ENCODE assay signal across 8 mouse cellular contexts in the genomic region with DNA sequence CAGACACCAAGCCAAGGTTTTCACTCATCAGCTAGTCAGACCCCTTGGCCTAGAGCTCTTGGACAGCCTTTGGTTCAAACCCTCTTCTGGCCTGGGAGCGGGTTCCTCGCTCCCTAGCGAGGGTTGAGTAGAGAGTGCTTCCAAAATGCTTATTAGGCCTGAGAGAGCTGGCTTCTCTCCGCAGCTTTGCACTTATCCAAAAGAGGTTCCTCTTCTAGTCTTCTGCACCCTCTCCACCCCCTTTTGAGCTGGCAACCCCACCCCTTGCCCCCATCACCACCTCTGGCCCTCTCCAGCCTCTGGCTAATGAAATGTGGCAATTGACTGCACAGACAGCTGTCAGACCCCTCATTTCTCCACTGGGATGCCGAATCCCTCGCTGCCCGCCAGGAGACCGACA. TPM values are rescaled to one million over a fixed set of nuclear protein-coding genes. Genes with fewer than 3 reads are reported as not detected.
A peak's percentile ranks its signal among the peaks of the same experiment; 100 is the strongest.
DNase-seq lines count a peak whose midpoint lies in the region; ATAC-seq and TF ChIP-seq lines count a peak whose summit lies in the region.
"Had no signal": no experiment of that assay in that cellular context is flagged by ENCODE, and none has a peak within 500 bp of the region (broad histone marks: within the 10 kb centered on the region; RNA-seq: fewer than 3 reads in every experiment).

A gene (plus strand): TSS at position 301 of the 400 bp plus-strand sequence.

- no peaks in the 10 kb centered on the region for H3K36me3 ChIP-seq in lung, embryonic 14.5 days (ENCODE audit: insufficient read depth)
- no peaks in the 10 kb centered on the region for H3K36me3 ChIP-seq in forebrain, embryonic 12.5 days (replicated peaks)
- no peaks in the 10 kb centered on the region for H3K36me3 ChIP-seq in limb, embryonic 13.5 days
- H3K36me3 ChIP-seq in small intestine, adult 2 months (ENCODE audit: control insufficient read depth, insufficient read depth, low read length): no peaks in the 10 kb centered on the region

- peaks cover 3% of the 10 kb centered on the region; the same call in 1 of the 2 replicates for H3K4me1 ChIP-seq in lung, embryonic 14.5 days (ENCODE audit: insufficient read depth)
- H3K4me1 ChIP-seq in forebrain, embryonic 12.5 days: peaks cover 81% of the 10 kb centered on the region
- peaks cover 48% of the 10 kb centered on the region for H3K4me1 ChIP-seq in limb, embryonic 13.5 days
- H3K4me1 ChIP-seq in small intestine, adult 2 months (ENCODE audit: control insufficient read depth, insufficient read depth, insufficient read length, low read length): peaks cover 16% of the 10 kb centered on the region

- H3K27me3 ChIP-seq in lung, embryonic 14.5 days (ENCODE audit: insufficient read depth, low read length): peaks cover 99% of the 10 kb centered on the region
- H3K27me3 ChIP-seq in forebrain, embryonic 12.5 days: peaks cover 98% of the 10 kb centered on the region
- H3K27me3 ChIP-seq in limb, embryonic 13.5 days: peaks cover 98% of the 10 kb centered on the region
- H3K27me3 ChIP-seq in small intestine, adult 2 months (ENCODE audit: control insufficient read depth, insufficient read depth, low read length): peaks cover 55% of the 10 kb centered on the region

- peak within 1 kb of the TSS; percentile 44 for H3K4me3 ChIP-seq in lung, embryonic 14.5 days (ENCODE audit: low read depth, low read length)
- H3K4me3 ChIP-seq in forebrain, embryonic 12.5 days (replicated peaks): peak within 1 kb of the TSS; percentile 47
- peak within 1 kb of the TSS; percentile 46 for H3K4me3 ChIP-seq in limb, embryonic 13.5 days
- H3K4me3 ChIP-seq in small intestine, adult 2 months (ENCODE audit: low read depth, low read length): peak within 1 kb of the TSS; percentile 46

- intact Hi-C loops in left cerebral cortex, postnatal 4 days (cut with DNase I): no loop called here

- DNase-seq in lung, embryonic 14.5 days: no peak
- no peak for DNase-seq in lung, postnatal 10 days
- DNase-seq in left cerebral cortex, postnatal 4 days: no peak
- no peak for DNase-seq in frontal cortex, postnatal 36 days (ENCODE audit: low spot score in 2 of 2)
- DNase-seq: kidney, adult 11 months had no signal

- H3K9ac ChIP-seq in lung, embryonic 14.5 days: peak within 1 kb of the TSS; percentile 38
- H3K9ac ChIP-seq in forebrain, embryonic 12.5 days: peak within 1 kb of the TSS; percentile 57
- H3K9ac ChIP-seq in limb, embryonic 13.5 days: peak within 1 kb of the TSS; percentile 60

- no peak within 1 kb of the TSS for H3K27ac ChIP-seq in lung, embryonic 14.5 days (ENCODE audit: low read depth)
- peak within 1 kb of the TSS; percentile 75 for H3K27ac ChIP-seq in forebrain, embryonic 12.5 days
- no peak within 1 kb of the TSS for H3K27ac ChIP-seq in limb, embryonic 13.5 days
- H3K27ac ChIP-seq in small intestine, adult 2 months (ENCODE audit: insufficient read depth, low read depth, low read length): no peak within 1 kb of the TSS

- no peak for ATAC-seq in lung, embryonic 14.5 days (ENCODE audit: insufficient read depth)
- ATAC-seq in forebrain, embryonic 12.5 days (ENCODE audit: low FRiP score): no peak
- ATAC-seq in limb, embryonic 13.5 days (ENCODE audit: low FRiP score, low read depth): no peak

- TF ChIP-seq POLR2A in small intestine, adult 2 months (IDR thresholded peaks at IDR 0.05; ENCODE audit: low read depth, low read length): no peak

- 0 out of 2 replicates have a peak, but pooled peaks have one; percentile 4 for TF ChIP-seq CTCF in lung, embryonic 14.5 days (IDR thresholded peaks at IDR 0.05; ENCODE audit: low read depth)
- TF ChIP-seq CTCF in small intestine, adult 2 months (IDR thresholded peaks at IDR 0.05; ENCODE audit: extremely low read depth, insufficient read length, insufficient replicate concordance, low read depth, low read length): no peak

- peak within 1 kb of the TSS; percentile 85 for H3K4me2 ChIP-seq in lung, embryonic 14.5 days
- peak within 1 kb of the TSS; percentile 86 for H3K4me2 ChIP-seq in forebrain, embryonic 12.5 days
- H3K4me2 ChIP-seq in limb, embryonic 13.5 days (replicated peaks): peak within 1 kb of the TSS; percentile 80

- WGBS in lung, embryonic 14.5 days: 24% methylated on average over 8 of the region's 8 CpGs
- 17% methylated on average over 8 of the region's 8 CpGs for WGBS in forebrain, embryonic 12.5 days
- 22% methylated on average over 8 of the region's 8 CpGs for WGBS in limb, embryonic 13.5 days
- 88% methylated on average over 8 of the region's 8 CpGs for WGBS in small intestine, adult 2 months

- H3K9me3 ChIP-seq in lung, embryonic 14.5 days (ENCODE audit: low read depth, low read length): no peaks in the 10 kb centered on the region
- no peaks in the 10 kb centered on the region for H3K9me3 ChIP-seq in forebrain, embryonic 12.5 days
- no peaks in the 10 kb centered on the region for H3K9me3 ChIP-seq in limb, embryonic 13.5 days

RNA-seq across cellular contexts. Expression of the gene that starts here (rescaled TPM):
- polyA plus RNA-seq in lung, embryonic 14.5 days (2014; fragmentation: Nextera tagmentation; extraction: Ambion mirVana): 0.42 and 0.78 TPM in 2 replicates
- 0.76 and 1.0 TPM in 2 replicates for polyA plus RNA-seq in forebrain, embryonic 12.5 days (2016; fragmentation: Nextera tagmentation; extraction: Ambion mirVana)
- 0.83 and 1.0 TPM in 2 replicates for polyA plus RNA-seq in limb, embryonic 13.5 days (2015; fragmentation: Nextera tagmentation; extraction: Ambion mirVana)
- 24.6 and 43.2 TPM in 2 replicates for polyA plus RNA-seq in small intestine, adult 2 months (2012; rRNA removed)
- total RNA-seq in left cerebral cortex, postnatal 4 days (2021): under 1 TPM in 1 of 2 experiments, not detected in 1; 0.30 TPM

Comparison
In these comparisons a context has a peak if more than half of its experiments do, and no peak if none do; other contexts are left out.
1. RNA of the gene that starts here (polyA plus RNA-seq): 24.6 to 43.2 TPM in small intestine, adult 2 months; 0.76 to 1.0 TPM in forebrain, embryonic 12.5 days, 0.83 to 1.0 TPM in limb, embryonic 13.5 days and 0.42 to 0.78 TPM in lung, embryonic 14.5 days; every median in the first group is over 10 times any median in the second.
2. Peak in every context shown above with its lines, with median percentiles within 50 percentile points of each other: H3K4me2 ChIP-seq, H3K4me3 ChIP-seq and H3K9ac ChIP-seq.